Mouse (Mus musculus) heart, adult 9 months (tissue): Measurements from ENCODE around the gene Gm49373.
"Not testable (repeated sequence)": the region's sequence is repeated elsewhere in the genome, so short reads cannot be mapped to it uniquely, and the experiment has no call there.

Source experiments
- DNase-seq, 2 experiments: peaks; one replicate each; pipeline ENCODE4 v3.0.0; 2022; ENCODE audit warnings: low spot score in 2 of 2

Gene Gm49373

DNA sequence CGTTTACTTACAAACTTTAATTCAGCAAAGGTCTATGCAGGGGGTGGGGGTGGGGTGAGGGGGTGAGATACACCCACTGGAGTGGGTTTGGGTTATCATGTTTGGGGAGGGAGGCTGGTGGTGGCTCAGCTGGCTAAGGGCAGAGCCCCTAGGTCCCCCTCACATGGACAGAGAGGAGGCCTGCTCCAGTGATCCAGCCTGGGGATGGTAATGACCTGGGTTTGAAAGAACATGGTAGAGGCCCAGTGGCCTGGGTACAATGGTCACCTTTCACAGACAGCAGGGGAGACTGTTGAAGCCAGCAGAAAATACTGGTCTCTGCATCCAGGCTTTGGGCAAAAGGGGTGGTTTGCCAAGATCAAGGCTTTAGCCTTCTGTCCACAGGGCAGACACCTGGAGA is 1.3 kb upstream of the Gm49373 start:
- DNase-seq: no peak

DNA sequence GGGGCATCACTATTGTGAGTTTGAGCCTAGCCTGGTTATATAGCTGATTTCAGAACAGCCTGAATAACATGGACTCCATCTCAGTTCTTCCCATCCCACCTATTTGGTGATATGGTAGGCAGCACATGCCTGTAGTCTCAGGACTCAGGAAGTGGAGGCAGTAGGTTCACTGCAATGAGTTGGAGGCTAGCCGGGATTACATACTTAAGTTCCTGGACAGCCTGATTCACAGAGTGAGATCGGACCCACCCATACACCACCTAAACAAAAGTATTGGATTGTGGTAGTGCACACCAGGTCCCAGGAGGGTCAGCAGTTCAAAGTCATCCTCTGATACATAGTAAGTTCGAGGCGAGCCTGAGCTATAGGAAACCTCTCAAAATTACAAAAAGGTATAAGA is 255 bp downstream of the Gm49373 start:
- DNase-seq: no peak

DNA sequence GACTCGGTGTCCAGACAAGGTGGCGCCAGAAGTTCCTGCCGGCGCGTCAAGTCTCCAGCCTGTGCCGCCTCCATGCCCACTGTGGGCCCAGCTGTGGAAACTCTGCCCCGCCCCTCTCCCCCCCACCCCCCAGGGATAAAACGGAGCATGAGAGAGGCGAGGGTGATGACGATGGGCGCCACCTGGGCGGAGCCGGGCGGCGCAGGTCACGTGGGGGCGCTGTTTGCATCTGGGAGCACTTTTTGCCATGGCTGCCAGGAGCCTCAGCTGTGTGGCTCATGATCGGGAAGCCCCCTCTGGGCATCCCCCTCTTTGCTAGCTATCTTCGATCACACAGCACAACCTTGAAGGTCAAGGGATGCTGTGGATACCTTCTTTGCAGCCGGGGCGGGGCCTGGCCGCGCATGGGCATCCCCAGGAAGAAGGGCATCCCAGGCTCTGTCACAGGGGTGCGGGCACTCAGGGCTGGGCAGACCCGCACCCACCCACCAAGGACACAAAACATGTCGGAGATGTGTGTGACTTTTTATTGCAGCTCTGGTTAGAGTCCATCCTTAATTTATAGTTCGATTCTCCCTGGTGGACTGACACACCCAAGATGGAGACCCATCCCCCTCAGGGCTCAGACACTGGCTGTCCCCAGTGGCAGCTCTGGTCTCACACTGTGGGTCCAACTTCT is 5.8 kb downstream of the Gm49373 start, which contains the start of gene Zglp1:
Gene Zglp1, minus strand, starts transcription at position 88 of the 679 bp plus-strand sequence.
- no peak for DNase-seq

DNA sequence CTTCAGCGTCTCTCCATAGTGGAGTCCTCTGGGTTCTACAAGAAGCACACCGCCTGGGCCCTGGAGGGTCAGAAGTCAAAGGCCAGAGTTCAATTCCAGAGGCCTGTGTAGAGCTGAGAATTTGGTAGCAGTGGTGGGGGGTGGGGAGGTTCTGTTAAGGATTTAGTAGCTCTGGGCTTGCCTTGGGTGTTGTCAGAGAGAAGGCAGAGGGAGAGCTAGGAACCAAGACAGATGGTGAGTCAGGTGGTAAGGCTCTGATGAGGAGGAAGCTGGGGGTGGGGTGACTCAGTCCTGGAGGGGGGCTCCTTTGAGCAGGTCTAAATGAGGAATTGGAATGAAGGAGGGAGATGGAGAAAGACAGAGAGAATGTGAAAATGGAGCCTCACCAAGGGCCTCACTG is 10.0 kb downstream of the Gm49373 start:
- DNase-seq: no peak

DNA sequence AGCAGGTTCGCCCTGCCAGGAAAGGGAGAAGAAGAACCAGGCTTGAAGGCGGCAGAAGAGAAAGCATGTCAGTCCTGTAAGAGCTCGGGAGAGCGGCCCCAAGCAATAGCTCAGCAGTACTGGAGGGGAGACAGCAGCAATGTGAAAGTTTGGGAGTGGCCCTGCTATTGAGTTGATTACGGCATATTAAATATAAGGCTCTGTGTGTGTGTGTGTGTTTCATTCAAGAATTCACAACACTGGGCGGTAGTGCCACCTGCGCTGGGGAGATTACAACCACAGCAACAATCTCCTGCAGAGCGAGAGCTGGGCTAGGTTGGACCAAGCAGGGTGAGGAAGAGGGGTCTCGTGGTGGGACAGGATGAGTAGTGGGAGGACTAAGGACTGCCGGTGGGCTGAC is 21.3 kb downstream of the Gm49373 start:
- no peak for DNase-seq

DNA sequence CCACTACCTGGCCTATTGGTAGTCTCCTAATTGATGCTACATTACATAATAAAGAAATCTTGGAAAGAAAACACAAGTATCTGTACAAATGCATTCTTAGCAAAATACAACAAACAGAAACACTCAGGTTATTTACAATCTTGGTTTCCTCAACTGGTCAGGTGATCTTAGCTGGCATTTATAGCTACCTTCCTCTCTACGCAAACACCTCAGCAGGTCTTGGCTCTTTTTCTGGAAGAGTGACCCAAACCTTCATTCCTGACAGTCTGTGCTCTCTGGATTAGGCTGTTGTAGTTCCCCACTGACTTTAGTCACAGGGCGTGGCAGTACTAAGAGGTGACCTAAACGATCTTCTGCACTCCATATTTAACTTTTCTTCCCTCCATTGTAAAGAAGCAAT is 27.7 kb downstream of the Gm49373 start:
- DNase-seq: no peak

DNA sequence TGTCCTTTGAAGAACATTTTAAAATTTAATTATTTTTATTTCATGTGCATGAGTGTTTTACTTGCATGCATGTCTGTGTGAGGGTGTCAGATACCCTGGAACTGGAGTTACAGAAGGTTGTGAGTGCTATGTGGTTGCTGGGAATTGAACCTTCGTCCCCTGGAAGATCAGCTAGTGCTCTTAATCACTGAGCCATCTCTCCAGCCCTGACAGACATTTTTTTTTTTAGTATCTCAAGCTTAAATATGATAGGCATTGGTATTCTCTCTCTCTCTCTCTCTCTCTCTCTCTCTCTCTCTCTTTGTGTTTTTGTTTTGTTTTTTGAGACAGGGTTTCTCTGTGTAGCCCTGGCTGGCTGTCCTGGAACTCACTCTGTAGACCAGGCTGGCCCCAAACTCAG is 28.1 kb downstream of the Gm49373 start:
- not testable (repeated sequence) for DNase-seq

DNA sequence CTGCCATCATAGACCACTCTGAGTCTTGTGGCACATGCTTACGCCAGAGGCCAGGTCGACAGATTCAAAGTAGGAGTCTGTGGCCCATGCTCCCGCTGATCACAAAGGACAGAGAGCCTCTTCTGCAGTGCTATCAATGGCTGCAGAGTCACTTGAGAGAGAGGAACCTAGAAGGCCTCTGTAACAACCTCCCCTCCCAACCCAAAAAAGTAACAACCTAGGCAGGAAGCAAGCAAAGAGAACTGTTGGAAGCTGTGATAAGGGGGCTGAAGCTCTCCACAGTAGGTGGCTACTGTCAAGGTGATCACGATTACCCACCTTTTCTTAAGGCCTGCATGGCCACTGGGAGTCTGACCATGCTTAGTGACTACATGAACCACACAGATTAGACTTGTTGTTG is 29.3 kb downstream of the Gm49373 start:
- no peak for DNase-seq

DNA sequence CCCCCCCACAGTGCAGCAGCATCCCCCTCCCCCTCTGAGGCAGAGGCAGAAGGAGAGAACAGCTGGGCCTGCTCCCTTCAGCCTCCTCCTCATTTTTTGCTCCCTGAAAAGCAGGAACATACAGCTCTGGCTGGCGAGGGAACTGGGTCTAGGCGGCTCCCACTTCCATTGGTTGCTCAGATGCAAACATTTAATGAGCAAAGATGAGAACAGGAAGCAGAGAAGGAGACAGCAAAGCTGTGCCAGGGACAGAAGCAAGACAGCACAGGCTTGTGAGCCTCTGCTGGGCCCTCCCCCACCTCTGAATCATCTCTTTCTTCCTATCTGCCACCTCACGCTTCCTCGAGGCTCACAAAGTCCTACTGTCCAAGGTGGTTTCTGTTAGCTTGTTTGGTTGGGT is 31.6 kb downstream of the Gm49373 start:
- DNase-seq: no peak

DNA sequence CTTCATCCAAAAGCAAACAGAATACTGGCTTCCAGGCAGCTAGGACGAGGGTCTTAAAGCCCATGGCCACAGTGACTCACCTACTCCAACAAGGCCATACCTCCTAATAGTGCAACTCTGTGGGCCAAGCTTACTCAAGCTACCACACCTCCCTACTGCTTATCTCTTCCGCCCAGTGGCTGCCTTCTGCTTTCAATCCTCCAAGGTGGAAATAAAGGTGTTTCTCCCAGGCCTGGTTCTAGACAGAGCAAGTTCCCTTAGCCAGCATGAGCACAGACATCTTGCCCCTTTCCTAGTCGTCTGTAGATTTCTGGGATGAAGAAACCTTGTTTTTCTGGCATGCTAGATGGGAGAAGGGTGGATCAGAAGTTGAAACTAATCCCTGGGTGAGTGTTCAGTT is 33.1 kb downstream of the Gm49373 start:
- DNase-seq: no peak

DNA sequence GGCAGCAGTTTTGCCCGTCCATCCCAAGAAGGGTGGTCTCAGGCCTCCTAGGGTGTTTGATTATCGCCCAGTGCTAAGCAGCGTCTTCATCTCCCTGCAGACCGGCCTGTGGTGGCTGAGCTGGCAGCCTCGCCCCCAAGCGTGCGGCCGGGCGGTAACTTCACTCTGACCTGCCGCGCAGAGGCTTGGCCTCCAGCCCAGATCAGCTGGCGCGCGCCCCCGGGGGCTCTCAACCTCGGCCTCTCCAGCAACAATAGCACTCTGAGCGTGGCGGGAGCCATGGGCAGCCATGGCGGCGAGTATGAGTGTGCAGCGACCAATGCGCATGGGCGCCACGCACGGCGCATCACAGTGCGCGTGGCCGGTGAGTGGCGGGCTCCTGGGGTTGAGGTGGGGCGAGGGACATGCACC is 35.4 kb downstream of the Gm49373 start:
- peak in 1 of 2 experiments; percentile 35 for DNase-seq

DNA sequence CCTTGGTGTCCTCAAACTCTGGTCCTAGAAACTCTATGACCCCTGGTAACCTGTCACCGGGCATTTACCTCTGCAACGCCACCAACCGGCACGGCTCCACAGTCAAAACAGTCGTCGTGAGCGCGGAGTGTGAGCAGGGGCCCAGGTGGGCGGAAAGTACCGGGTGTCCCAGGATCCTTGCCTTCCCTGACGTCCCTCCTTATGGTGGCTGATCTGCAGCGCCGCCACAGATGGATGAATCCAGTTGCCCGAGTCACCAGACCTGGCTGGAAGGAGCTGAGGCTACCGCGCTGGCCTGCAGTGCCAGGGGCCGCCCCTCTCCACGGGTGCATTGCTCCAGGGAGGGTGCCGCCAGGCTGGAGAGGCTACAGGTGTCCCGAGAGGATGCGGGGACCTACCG is 36.2 kb downstream of the Gm49373 start:
- DNase-seq: no peak

DNA sequence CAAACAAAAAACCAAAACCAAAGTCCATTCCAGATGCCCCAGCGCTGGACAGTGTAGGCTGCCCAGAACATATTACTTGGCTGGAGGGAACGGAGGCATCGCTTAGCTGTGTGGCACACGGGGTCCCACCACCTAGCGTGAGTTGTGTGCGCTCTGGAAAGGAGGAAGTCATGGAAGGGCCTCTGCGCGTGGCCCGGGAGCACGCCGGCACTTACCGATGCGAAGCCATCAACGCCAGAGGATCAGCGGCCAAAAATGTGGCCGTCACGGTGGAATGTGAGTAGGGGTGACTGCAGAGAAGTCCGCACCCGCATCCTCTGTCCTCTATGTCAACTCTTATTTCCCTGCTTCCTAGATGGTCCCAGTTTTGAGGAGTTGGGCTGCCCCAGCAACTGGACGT is 36.7 kb downstream of the Gm49373 start:
- no peak for DNase-seq

DNA sequence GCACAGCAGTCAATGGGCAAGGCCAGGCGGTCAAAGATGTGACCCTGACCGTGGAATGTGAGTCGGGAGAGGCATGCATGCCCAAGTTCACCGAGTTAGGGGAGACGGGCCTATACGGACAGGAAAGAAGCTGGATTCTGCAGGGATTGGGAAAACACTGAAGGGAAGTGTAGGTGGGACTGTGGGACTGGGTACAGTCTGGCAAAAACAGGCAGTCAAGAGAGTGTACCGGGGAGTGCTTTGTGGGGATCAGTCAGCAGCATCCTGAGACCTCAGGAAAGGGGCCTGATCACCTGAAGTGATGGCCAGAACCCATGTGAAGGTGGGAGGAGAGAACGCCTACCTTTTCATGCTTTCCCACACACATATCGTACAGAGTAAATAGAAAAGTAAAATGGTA is 37.3 kb downstream of the Gm49373 start:
- no peak for DNase-seq

DNA sequence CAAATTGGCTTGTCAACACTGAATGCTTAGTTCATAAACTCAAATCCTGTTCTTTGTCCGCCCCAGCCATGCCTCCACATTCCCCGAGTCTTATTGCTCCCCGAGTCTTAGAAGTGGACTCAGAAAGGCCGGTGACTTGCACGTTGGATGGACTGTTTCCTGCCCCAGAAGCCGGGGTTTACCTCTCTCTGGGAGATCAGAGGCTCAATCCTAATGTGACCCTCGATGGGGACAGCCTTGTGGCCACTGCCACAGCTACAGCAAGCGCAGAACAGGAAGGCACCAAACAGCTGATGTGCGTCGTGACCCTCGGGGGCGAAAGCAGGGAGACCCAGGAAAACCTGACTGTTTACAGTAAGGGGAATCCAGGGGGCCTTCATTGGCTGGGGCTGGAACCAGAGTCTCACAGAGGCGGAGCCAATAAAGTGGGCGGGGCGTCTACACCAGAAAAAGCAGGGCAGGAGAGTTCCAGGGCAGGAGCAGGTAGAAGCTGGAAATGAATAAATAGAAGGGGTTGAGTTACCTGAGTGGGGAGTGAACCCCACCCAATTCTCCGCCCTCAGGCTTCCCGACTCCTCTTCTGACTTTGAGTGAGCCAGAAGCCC is 38.3 kb downstream of the Gm49373 start:
- DNase-seq: no peak

DNA sequence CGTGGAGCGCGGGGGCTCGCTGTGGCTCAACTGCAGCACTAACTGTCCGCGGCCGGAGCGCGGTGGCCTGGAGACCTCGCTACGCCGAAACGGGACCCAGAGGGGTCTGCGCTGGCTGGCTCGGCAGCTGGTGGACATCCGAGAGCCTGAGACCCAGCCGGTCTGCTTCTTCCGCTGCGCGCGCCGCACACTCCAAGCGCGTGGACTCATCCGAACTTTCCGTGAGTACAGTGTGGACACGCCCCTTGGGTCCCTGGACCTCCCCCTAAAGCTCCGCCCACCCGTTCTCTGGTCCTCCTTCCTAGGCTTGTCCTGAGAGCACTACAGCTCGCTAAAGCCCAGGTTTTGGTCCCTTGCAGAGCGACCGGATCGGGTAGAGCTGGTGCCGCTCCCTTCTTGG is 39.8 kb downstream of the Gm49373 start:
- DNase-seq: peak; percentile 81 to 88

DNA sequence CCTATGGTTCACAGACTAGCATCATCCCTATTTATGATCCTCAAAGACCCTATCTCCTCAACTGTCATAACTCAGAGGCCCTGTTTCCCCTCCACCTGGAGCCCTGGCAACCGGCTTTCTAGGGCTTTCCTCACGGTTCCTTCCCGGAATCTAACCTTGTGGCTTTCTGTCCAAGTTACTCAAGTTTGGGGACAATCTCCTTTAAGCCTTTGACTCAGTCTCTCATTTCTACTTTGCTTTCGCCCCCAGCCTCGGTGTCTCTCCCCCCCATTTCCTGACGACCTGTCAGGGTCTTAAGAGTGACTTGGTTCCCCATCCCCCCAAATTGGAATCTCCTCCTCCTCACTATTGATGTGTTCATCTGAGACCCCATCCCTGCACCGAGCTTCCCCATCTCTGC is 40.4 kb downstream of the Gm49373 start:
- DNase-seq: no peak

DNA sequence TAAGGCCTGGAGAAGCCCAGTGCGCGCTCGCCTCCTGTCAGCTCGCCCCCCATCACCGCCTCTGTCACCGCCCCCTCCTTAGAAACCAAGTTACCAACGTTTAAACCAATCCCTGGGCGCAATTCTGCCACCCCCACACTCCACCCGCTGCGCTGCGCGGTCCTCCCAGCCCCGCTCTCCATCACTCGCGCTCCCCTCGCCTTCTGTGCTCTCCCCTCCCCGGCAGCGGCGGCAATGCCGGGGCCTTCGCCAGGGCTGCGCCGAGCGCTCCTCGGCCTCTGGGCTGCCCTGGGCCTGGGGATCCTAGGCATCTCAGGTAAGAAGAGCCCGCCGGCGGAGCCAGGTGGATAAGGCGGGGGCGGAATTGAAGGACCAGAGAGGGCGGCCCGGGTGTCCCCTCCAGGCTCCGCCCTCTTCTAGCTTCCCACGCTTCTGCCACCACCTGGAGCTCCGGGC is 41.0 kb downstream of the Gm49373 start, which contains the start of gene Icam5:
Gene Icam5, plus strand, starts transcription at position 178 of the 456 bp plus-strand sequence.
- no peak for DNase-seq

DNA sequence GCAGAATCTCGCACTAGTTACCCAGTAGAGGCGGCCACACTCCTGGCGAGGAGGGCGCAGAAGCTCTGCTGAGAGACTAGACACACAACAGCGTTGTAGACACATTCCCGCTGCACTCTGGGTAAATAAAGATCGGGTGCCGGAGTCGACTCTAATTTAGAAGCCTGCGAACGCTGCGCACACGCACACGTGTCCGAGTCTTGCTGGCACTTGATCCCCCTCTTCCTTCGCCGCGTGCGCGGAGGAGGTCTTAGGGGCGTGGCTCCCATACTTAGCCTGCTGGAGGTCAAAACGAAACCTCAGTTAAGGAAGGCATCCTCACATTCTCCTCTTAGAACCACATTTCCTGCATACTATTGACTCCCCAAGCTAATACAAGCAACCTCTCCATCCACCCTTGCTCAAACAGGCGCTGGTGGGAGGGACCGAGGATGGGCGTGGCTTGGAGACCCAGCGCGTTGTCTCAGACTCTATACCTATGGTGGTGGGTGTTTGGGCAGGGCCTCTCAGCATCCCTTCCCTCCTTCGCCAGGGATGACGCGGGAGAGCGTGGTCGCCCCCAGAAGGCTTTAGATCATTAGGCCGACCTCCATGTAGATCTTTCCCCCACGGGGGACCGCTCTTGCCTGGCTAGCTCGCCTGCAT is 41.5 kb downstream of the Gm49373 start:
- peak; percentile 71 to 74 for DNase-seq

DNA sequence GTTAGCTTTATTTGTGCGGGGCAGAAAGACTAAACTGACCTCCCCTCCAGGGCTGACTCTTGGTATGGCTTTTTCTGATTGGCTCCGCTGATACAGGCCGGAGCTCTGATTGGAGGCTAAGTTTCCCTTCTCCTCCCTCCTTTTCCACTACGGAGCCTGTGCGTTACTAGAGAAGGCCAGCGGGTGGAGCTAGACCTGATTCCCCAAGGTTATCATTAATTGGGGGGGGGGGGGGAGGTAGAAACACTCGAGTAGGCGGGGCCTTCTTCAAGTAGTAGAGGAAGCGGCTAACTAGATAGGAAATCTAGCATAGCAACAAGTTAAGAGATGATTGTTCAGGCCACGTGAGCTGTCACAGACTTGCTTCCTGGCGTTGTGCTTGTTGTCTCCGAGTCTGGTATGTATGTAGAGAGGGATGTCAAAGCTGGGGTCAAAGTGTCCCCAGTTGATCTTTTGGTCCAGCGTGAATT is 42.1 kb downstream of the Gm49373 start:
- peak; percentile 90 to 91 for DNase-seq

DNA sequence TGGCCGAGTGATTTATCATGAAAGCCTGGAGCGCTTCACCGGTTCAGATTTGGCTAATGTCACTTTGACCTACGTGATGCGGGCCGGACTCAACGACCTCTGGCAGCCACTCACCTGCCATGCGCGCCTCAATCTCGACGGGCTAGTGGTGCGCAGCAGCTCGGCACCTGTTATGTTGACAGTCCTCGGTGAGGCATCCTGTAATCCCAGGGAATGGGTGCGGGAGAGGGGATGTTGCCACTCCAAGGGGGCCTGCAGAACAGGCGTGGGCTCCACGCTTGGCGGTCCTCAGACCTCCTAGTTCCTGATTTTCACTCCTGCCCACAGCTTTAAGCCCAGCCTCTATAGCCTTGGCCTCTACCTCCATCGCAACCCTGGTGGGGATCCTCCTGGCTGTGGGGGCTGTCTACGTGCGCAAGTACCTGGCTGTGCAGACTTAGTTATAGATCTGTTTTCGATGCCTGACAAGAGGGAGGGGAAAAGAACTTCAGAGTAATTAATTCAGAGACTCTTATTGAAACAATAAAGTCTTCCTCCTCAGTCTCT is 42.8 kb downstream of the Gm49373 start:
- DNase-seq: no peak

DNA sequence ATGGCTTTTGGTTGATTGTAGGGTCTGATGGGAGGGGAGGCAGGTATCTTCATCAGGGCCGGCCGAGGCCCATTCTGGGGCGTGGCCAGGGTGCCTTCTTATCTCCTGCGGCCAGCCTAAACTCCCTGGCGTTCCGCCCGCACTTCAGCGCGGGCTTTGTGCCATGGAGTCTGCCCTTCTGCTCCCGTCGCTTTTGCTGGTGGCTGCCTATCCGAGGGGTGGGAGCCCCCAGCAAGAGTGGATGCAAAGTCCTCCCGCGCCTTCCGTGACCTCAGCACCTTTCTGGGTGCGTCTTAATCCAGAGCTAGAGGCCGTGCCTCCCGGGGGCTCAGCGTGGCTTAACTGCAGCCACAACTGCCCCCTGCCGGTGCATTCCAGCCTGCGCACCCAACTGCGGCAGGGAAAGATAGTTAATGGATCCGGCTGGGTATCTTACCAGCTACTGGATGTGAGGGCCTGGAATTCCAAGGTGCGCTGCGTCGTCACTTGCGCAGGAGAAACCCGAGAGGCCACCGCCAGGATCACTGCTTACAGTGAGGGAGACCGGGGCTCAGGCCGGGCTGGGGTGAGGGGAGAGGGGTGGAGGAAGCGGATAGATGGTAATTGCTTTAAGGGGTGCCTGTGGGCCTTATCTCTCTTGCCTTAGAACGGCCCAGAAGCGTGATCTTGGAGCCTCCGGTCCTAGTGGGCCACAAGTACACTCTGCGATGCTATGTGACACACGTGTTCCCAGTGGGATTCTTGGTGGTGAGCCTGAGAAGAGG is 43.4 kb downstream of the Gm49373 start, which contains the start of gene Icam4:
Gene Icam4, plus strand, starts transcription at position 83 of the 764 bp plus-strand sequence.
- peak; percentile 82 to 83 for DNase-seq
